Mouse (Mus musculus): ENCODE measurements around the gene Nqo2. TPM values are rescaled to one million over a fixed set of nuclear protein-coding genes. Genes with fewer than 3 reads are reported as not detected.
"Not testable (repeated sequence)": the region's sequence is repeated elsewhere in the genome, so short reads cannot be mapped to it uniquely, and the experiment has no call there.

Nqo2 gene
- total RNA-seq (2021), result 10 to 100 TPM; 14.2 to 16.1 TPM
- long read RNA-seq, experiment 1, transcript Nqo2-201 (8 exons, 1,063 nt), result major isoform, 11 of 20 reads
- long read RNA-seq, experiment 1, transcript Nqo2-202 (7 exons, 3,842 nt), result minor isoform, 7 of 20 reads
- long read RNA-seq, experiment 1, partial matches to known transcripts, result 0 of 20 reads
- long read RNA-seq, experiment 1, other reads (novel, unspliced or antisense), result 1 of 20 reads
- long read RNA-seq, experiment 2, transcript Nqo2-201 (8 exons, 1,063 nt), result major isoform, 6 of 15 reads
- long read RNA-seq, experiment 2, partial matches to known transcripts, result 1 of 15 reads
- long read RNA-seq, experiment 2, other reads (novel, unspliced or antisense), result 3 of 15 reads

DNA sequence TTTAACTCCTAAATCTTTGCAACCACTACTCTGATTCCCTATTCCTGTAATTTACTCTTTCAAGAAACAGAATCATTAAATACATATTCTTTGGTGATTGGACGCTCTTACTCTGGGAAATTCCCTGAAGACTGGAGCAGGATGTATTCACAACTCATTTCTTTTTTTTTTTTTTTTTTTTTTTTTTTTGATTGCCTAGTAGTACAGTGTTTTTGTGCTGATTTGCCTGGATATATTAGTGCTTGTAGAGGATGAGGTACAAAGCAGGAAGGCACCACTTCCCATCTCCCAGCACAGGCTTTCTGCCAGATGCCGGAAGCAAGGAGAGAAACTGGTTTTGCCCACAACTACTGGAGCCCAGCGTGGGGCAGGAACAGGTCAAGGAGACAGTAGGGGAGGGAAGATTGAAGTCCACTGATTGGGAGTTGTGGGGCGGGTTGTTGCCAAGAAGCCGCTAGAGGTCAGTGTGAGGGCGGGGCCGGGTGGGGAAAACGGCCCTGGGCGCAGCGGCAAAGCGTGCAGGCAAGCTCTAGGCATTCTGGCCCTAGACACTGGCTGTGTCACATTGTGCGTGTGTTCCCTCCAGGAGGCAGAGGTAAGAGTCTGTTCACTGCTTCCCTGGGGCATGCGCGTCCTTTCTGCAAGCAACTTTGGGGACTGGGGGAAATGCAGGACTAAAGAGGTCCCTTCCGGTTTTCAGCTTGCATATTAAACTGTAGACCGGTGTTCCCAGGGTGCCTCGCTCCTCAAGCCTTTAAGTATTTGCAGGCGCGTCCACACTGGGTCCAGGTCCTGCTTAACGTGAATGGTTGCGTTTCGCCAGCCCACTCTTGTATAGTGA lies at the start of gene Nqo2:
Gene Nqo2 (plus strand): TSS at position 482 of the 841 bp plus-strand sequence.
- peak; percentile 52 to 68 for DNase-seq
- intact Hi-C loops (cut with DNase I), result no loop called here

DNA sequence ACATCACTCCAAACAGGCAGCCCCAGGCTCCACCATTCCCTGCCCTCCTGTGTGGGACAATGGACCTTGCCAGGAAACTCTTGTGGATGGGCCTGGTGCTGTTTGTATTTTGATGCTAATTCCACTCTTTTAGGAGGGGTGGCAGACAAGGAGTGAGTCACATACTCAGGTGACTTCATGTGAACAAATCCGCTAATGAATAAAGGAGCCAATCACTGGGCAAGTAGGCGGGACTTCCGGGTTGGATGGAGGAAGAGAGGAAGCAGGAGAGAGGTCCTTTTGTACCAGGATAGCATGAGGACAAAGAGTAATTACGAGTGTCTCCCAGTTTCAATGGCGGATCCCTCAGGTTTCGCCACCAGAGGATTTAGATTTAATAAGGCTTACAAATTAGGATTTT lies 43.4 kb upstream of the Nqo2 start:
- DNase-seq, result no peak
- intact Hi-C loops (cut with DNase I), result no loop called here

DNA sequence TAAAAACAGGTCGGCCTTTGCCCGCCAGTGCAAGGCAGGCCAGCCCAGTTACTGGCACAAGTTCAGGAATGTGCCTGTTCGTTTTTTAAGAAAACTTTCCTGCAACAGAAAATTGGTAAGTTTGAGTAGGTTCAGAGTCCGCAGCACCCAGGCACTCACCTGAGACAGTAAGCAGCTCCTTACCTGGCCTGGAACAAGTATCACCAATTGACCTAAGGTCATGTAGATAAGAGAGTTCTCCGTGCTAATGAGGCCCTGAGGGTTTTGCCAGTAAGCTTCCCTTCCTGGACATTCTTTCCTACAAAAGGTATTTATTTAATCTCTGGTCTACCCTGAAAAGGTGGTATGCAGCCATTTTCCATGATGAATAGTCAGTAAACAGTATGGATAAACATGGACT lies 42.8 kb upstream of the Nqo2 start:
- intact Hi-C loops (cut with DNase I), result no loop called here
- DNase-seq, result no peak

DNA sequence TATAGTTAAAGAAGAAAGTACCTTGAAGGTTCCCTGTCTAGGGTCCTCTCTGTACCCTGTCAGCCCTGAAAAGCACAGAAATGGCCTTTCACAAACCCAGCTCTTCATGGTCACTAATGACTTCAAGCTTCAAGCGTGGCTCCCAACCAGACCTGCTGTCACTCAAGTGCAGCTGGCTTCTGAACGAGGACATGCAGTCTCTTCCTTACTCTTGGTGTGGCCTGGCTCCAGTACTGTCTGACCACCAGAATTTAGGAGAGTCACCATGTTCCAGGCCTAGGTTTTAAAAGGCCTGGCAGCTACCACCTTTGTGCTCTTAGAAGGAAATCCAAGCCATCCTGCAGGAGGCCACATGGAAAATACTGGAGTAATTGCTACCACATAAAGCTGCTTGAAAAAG lies 34.2 kb upstream of the Nqo2 start:
- DNase-seq, result peak; percentile 15 to 18
- intact Hi-C loops (cut with DNase I), result no loop called here

DNA sequence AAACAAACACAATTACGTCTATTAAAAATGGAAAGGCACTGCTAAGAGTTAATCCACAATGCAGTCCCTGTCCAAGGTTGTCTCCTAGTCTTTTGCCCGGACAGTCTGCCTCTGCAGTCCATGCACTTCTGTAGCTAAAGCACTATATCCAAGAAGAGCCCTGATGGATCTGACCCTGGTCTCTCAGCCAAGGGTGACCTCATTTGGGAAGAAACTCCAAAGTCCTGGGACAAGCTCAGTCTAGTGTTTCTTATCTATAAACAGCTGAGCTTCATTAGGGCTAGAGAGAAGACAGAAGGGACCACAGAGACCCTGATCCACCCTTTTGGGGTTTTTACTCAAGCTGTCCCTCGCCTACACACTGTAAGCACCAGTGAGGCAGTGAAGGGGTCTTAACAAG lies 33.6 kb upstream of the Nqo2 start:
- DNase-seq, result peak; percentile 17 to 22
- intact Hi-C loops (cut with DNase I), result no loop called here

DNA sequence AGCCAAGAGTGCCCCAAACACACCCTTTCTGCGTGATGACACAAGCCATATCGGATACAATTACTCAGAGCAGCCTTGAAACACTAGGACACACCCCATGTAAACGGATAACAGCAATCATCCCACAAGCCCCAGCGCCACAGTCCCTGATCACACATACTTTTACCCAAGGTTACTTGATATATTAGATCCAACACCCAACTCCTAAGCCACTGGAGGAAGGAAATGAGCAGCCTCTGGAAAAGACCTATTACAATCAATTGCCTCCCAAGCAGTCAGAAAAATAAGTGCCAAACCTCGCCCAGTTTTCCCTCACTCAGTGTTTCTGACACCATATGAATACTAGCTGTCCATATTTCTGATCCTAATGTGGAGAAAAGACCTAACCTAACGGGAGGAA lies 29.7 kb upstream of the Nqo2 start:
- intact Hi-C loops (cut with DNase I), result no loop called here
- DNase-seq, result no peak

DNA sequence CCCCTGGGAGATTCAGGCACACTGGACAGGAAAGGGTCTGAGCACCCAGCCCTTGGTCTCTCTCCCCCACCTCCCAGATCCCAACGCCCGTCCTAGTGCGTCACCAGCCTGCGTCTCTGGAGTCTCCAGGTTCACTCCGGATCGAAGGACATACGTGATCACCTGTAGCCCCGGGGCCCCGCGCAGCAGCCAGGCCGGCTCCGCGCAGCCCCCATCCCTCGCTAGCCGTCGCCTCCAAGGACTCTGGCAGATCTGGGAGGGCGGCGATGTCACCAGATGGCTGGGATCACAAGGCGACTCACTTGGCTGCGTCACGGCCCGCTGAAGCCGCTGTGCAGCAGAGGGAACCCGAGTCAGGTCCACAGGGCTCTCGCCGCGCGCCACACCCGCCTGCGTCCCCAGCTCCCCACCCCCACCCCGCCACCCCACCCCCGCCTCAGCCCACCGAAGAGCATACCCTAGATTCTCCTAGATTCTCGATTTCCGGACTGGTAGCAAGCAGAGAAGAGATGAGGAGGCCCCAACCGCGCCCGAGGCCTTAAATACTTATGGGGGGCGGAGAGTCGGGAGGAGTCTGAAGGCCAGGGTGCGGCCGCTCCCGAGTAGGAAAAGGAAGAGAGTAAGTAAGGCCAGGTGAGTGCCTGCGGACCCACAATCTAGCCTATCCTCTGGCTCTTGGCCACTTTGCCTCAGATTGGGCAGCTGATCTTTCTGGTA lies 28.9 kb upstream of the Nqo2 start:
- DNase-seq, result peak; percentile 67 to 69
- intact Hi-C loops (cut with DNase I), result no loop called here

DNA sequence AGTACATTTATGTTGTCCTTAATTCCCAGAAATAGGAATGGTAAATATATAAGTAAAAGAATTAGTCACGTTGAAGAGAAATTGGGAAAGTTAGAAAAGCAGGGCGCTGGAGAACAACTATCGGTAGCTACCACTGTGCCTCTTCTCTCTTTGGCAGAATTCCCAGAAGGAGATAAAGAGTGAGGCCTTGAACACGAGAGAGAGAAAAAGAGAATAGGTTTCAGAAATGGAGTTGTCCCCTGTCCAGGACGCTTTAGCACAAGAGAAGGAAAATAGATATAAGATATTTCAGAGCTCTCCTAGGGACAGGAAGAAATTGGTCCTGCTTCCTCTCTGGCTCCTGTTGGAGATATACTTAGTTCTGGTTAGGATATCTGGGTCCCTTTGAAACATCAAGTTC lies 27.3 kb upstream of the Nqo2 start:
- intact Hi-C loops (cut with DNase I), result no loop called here
- DNase-seq, result no peak

DNA sequence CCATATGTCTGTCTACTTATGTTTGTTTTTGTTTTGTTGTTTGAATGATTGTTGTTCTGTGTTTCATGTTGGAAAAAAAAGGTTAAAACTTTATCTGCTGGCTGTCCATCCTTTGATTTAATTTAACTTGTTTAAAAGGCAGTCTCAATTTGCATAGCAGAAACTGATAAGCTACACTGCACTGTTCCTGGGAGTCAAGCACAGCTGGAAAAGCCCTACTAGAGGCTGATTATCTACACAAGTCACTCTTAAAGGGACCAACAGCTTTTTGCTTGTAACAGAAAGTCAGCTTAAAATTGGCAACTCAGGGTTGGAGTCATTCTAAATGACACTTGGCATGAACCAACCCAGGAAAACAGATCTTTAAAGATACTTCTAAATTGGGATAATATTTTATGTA lies 26.9 kb upstream of the Nqo2 start:
- intact Hi-C loops (cut with DNase I); DNase-seq: not testable (repeated sequence)

DNA sequence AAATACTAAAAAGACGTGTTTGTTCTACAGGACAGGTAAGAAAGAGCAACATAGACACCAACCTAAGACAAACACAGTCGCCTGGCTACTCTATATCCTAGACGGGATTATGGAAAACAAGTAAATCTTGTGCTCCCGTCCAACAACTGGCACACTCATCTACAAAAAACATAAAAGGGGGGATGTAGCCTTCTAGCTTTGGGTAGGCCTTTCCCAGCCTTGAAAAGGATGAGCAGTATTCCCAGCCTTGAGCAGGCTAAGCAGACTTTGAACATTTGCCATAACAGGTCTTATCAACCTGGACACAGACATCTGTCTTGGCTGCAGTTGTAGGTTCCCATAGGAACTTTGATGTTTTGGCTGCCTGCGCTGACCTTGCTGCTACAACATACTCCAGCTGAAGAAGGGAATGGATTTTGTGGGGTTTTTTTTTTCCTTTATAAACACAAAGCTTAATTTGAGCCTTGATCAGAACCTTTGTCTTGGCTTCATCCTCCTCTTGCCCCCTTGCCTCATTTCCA lies 23.1 kb upstream of the Nqo2 start:
- intact Hi-C loops (cut with DNase I), result no loop called here
- no peak for DNase-seq

DNA sequence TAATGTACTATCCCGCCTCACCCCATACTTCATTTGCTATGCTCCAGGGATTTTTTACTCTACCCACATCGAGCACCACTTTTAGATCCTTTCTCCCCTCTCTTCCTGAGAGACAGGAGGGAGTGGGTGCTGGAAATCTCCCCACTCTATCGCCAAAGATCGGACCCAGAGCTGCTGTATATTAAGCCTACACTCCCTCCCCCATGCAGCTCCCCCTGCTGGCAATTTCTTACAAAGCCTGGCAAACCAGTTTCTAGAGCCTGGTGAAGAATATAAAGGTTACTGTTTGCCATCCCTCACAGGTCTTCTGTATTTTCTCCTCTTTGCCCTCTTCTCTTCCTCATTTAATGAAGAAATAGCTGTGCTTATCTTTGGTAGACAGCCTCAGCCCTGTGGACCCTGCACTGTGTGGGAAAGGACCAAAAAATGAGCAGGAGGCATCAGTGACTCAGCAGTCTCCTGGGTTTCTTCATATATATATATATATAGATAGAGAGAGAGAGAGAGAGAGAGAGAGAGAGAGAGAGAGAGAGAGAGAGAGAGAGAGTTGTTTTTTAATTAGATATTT lies 22.2 kb upstream of the Nqo2 start:
- DNase-seq, result no peak

DNA sequence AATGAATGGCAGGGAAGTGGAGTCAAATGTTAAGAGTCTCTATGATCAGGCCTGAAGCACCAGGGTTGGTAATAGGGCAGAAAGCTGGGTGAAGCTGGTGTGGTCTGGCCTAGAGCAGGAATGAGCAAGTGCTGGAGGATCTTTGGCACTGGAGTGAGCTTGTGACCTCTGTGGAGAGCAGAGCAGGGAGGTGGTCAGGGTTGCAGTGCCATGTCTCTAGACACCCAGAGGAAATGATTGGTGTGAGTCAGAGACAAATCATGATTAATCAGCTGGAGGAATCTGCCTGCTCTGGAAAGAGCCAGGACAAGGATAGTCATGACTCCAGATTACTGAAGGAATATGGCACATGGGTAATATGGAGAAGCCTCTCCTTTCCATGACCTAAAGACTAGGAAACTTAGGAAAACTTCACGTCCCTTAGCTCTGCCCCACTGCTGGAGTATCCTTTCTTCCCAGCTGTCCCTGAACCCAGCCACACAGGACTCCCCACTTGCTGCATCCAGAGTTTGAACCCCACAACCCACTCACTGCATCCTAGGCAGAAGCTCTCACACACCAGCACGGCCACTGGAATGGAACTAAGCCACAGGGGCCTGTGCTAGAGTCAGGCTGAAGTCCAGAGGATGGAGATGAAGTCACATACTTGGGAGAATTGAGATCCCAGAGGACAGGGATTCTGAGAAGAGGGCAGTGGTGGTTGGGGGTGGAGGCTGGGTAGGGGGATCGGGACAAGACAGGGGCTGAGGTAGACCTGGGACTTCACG lies 13.0 kb upstream of the Nqo2 start:
- no peak for DNase-seq
- intact Hi-C loops (cut with DNase I), result no loop called here

More for the DNA sequence above, 22.2 kb upstream of the Nqo2 start:
- intact Hi-C loops (cut with DNase I), result no loop called here

DNA sequence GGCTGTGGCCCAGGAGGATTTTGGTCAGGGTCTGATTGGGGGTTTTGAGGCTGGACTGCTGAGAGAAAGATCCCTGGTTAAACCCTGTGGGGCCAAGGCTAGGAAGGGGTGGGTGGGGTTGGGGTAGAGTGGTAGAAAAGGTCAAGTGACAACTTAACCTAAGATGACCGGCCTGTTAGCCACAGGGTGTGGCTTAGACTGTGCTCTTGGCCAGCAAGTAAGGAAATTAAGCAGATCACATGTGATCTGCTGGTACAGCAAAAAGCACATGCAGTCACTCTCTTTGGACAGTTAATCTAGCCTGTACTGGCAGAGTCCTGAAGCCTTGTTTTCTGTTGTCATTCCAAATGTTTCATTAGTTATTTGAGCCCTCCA lies 12.4 kb upstream of the Nqo2 start:
- intact Hi-C loops (cut with DNase I), result no loop called here
- peak; percentile 13 to 18 for DNase-seq

DNA sequence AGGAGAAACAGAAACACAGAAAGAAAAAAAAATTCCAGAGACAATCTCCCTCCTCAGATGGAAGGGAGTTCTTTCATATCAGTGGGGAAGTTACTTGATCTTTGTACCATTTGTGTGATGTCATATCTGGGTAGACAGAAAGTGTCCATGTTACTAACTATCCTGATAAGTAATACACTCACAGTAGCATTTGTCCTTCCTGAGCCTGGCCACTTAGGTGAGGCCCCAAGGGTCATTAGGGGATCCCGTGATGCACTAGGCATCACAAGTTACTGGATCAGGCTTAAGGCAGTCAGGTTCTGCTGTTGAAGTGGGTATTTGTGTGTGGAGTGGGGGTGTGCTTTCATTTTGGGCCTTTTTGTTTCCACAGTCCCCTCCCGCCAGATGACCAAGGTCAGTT lies 11.5 kb upstream of the Nqo2 start:
- DNase-seq, result no peak
- intact Hi-C loops (cut with DNase I), result no loop called here

DNA sequence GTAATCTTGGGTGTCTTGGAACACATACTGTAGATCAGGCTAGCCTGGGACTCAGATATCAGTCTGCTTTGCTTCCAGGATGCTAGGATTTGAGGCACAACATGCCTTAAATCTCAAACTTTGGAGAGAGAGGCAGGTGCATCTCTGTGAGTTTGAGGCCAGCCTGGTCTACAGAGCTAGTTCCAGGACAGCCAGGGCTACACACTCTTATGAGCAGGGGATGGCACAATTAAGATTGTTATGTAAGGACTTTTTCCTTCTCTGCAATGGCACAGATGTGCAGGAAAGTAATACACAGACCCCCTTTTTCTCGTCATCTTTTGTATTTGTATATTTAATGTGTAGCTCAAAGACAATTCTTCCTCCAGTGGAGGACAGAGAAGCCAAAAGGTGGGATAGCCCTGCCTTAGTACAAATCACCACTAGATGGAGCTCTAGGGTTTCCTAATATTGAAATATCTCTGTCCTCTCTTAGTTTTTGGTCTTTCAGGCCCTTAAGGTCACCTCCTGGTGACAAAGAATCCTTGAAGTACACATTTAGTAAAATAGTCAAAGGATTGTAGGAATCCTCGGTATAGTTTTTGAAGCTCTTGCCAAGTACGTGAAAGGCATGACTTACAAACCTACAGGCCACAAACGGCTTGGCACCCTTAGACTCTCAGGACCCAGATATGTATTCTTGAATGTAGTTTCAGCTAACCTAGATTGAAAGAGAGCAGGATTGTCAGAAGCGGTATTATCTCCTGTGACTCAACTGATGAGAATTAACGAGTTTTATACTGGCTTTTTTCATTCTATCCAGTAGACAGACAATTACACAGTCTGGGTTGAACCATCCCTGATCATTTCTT lies 7.7 kb upstream of the Nqo2 start:
- intact Hi-C loops (cut with DNase I), result loop anchor here (1.0 kb wide), 1 partner anchor 39 kb away; no protein-coding TSS in a partner anchor
- DNase-seq, result no peak

DNA sequence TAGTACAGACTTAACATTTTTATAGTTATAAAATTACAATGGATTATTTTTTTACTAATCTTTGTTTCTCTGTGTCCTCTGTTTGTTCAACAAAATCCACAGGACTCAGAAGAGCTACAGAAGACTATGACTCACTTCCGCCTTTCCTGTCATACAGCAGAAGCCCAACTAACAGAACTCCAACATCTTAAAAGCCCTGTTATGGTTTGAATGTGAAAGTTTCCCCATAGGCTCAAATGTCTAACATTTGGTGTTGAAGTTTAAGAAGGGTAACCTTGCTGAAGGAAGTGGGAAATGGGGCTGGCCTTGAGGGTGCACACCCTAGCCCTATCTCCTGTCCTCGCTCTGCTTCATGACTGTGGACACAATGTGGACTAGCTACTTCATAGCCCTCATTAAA lies 4.7 kb upstream of the Nqo2 start:
- no peak for DNase-seq
- intact Hi-C loops (cut with DNase I), result no loop called here

DNA sequence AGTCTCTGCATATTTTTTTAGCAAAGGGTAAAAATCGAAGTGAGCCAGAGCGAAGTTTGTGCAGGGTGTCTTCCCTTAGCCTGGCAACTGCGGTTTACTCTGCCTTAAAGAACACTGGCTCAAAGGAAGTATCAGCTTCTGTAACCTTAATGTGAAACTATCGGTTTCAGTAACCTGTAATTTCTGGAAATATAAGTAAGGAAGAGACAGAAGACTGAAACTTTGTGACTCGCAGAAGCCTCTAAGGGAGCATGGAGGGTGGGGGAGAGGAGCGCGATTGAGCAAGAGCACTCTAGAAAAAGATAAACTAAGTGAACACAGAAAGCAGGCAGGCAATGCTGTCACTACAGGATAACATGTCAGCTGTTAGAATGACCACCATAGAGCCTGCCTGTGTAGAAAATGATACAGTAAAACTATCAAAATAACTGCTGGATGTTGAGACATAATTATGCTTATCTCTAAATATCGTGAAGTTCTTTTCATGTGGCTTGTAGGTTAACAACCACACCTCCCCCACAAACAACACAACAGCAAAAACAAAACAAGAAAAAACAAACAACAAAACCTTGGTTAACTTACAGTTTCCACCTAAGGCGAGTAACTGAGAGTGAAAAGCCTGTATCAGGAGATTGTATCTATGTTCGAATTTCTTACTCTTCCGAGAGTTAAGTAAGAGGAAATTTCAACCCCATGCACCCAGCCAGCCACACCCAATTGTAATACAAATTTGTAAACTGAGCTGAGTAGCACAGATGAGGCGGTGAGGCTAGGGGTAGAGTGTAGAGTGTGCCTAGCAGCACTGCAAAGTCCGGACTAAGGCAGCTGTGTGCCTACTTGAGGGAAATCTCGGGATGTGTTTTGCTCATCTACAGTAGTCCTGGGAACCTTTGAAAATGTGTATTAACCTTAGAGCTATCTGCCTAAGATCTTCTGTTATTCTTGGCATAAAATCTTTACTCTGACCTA lies 853 bp downstream of the Nqo2 start:
- no peak for DNase-seq
- intact Hi-C loops (cut with DNase I), result no loop called here

DNA sequence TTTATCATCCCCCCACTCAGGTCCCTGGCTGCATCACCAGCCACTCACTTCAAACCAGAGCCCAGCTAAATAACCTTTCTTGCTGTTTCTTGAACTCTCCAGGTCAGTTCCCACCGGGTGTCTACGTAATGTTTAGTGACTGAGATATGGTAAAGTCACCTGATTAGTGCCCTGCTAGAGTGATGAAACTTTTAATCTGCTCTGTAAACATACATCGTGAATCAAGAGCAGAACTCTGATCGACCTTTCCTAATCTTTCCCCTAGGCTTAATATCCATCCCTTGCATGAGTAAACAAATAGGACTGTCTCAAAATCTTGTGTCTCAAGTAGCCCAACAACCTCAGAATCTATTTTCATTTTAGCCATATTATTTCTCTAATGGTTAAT lies 1.5 kb downstream of the Nqo2 start:
- intact Hi-C loops (cut with DNase I), result no loop called here
- DNase-seq, result no peak
